Mouse (Mus musculus) granulocyte monocyte progenitor cell, adult 5-6 weeks (primary cell): Measurements from ENCODE around the gene Fblim1. TPM values are rescaled to one million over a fixed set of nuclear protein-coding genes. Genes with fewer than 3 reads are reported as not detected.
A peak's percentile ranks its signal among the peaks of the same experiment; 100 is the strongest.

Source experiments
- ATAC-seq: replicated peaks from 2 replicates; pipeline ENCODE4 v1.8.0; 2016; ENCODE audit warnings: mild to moderate bottlenecking, moderate TSS enrichment, inconsistent platforms; ENCODE audit not compliant: poor library complexity, severe bottlenecking
- total RNA-seq, 2 experiments: library from RNA; stranded (forward) in 1 of 2; stranded (reverse) in 1 of 2; fragments of 200-712, 200-1000 nt in 1 of 2; fragments of >200 nt in 1 of 2; fragmentation: Nextera tagmentation in 1 of 2; gene quantifications; 2 replicates each; pipeline ENCODE4 v1.2.3; 2014 to 2017

Fblim1 gene
- total RNA-seq (2014; fragmentation: Nextera tagmentation) (0.11 and 0.36 TPM in 2 replicates), total RNA-seq (2017) (not detected in 2 replicates)

GRCm38 (mm10) chr4:141605861-141606260, at the start of gene Fblim1:
Gene Fblim1 (minus strand): TSS chr4:141606096.
- no peak; the same call in 1 of the 2 replicates for ATAC-seq

GRCm38 (mm10) chr4:141654509-141654908, 48.6 kb upstream of the Fblim1 start:
- no peak for ATAC-seq

- ATAC-seq: no peak
Observed at GRCm38 (mm10) chr4:141653813-141654212, 47.9 kb upstream of the Fblim1 start.

- peak; percentile 52; the same call in 1 of the 2 replicates for ATAC-seq
Observed at GRCm38 (mm10) chr4:141653044-141653443, 47.1 kb upstream of the Fblim1 start.

- ATAC-seq: no peak
Observed at GRCm38 (mm10) chr4:141651944-141652343, 46.0 kb upstream of the Fblim1 start.

DNA sequence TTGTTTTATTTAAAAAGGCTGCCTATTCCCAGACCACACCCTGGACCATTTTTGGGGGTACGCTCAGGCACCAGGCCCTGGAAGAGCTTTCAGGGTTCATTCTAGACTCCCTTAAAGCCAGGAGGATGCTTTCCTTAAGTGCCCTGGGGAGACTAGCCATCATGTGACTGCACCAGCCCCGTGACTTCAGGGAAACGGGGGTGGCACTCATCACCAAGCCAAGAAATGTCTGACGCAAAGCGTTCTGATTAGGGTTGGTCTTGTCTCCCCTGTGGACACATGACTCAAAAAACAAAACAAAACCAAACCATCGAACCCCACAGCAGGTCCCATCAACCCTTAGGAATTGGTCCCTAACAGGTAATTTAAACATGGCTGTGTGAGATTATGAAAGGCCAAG, 45.4 kb upstream of the Fblim1 start:
- no peak for ATAC-seq

- ATAC-seq: no peak
Observed at GRCm38 (mm10) chr4:141649244-141649643, 43.3 kb upstream of the Fblim1 start.

DNA sequence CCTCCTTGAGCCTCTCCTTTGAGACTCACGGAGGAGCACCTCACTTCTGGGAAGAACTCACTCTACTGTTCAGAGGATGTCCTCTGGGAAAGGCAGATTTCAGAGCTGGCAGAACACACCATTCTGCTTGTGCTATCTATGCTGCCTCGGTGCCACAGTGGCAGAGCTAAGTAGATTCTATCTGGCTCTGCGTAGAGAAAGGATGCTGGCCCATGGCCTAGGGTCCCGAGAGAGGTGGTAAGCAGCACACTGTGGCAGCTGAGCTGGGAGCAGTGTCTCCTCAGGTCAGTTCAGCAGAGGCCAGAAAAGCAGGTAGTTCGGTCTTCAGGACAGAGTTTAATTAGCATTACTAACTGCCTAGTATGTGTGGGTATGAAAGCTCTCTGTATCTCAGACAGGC, 42.4 kb upstream of the Fblim1 start:
- no peak for ATAC-seq

GRCm38 (mm10) chr4:141647187-141647586, 41.3 kb upstream of the Fblim1 start:
- no peak for ATAC-seq

GRCm38 (mm10) chr4:141645988-141646387, 40.1 kb upstream of the Fblim1 start:
- ATAC-seq: peak; percentile 62

DNA sequence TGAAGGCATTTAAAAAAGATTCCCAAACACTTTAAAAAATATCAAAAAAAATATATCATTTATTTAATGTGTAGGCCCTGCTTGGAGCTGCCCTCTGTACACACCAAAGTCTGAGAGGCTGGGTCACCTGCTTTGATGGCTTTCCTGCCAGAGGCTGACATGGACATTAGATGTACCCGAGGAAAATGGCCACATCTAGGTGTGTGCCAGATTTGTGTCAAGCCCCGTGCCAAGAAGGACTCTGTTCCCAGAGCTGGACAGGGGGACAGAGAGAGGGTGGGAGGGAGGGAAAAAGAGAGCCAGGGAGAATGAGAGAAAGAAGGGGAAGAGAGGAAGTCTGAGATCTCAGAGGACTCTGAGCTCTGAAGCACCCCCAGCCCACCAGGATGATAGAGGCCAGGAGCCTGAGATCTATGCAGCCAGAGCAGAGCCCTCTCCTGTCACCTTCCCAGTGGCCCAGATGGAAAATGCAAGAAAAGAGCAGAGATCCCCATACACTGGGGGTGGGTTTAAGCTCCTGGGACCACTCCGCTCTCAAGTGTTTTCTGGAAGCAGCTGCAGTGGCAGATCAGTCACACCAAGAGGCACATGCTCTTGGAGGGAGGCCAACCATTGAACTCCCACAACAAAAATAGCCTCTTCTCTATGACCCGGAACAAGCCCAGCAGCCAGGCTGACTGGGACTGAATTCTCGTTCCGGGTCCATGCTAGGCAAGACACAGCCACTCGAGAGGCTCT, 37.4 kb upstream of the Fblim1 start:
- no peak for ATAC-seq

DNA sequence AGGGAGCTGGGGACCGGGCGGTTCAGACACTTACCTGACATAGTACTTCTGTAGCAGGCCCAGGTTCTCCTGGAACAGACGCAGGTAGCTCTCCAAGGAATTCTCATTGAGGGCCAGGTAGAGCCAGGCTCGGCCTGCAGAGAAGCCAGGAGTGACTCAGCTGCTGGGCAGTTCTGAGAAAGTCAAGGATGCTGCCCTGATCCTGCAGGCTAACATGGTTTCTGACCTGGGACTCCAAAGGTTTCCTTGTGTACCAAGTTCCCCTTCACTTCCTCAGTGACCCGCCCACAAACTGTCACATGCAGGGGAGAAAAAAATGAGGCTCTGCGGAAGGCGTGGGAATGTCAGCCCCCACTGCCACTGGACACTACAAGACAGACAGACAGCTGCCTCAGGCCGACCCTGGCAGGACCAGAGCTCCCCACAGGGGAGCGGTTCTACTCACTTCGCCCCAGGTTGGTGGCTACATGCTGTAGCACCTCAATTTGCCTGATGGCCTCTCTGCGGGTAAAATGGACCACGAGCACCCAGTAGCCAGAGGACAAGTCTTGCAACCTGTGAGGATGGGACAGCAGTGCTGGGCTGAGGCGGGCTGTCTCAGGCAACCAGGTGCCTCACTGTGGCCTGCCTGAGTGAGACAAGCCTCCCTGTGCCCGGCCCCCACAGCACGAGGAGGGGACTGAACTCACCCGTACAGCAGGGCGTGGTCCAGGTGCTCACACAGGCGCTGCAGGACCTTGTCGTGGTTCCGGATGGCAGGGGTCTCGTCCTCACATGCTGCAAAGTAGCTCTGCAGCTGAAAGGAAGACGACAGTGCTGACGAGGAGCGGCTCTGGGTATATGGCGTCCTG, 36.3 kb upstream of the Fblim1 start:
- ATAC-seq: no peak

DNA sequence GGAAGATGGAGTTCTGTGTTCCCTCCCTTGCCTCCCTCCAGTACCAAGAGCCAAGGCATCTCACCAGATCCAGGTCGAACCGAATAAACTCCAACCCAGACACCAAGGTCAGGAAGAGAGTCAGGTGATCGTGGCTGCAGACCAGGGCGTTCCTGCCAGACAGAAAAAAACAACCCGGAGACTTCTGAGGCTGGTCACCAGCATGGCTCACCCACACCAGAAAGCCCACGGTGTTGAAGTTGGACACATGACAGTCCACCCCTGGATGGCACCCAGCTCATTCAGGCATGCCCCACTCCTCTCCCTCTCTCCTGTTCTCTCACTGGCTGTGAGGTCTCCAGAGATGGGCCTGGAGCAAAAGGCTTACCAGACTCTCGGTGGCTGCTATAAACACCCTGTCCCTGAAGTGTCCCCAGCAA, 35.5 kb upstream of the Fblim1 start:
- no peak for ATAC-seq

- ATAC-seq: no peak
Observed at GRCm38 (mm10) chr4:141639474-141639873, 33.6 kb upstream of the Fblim1 start.

- no peak for ATAC-seq
Observed at GRCm38 (mm10) chr4:141636693-141637092, 30.8 kb upstream of the Fblim1 start.

DNA sequence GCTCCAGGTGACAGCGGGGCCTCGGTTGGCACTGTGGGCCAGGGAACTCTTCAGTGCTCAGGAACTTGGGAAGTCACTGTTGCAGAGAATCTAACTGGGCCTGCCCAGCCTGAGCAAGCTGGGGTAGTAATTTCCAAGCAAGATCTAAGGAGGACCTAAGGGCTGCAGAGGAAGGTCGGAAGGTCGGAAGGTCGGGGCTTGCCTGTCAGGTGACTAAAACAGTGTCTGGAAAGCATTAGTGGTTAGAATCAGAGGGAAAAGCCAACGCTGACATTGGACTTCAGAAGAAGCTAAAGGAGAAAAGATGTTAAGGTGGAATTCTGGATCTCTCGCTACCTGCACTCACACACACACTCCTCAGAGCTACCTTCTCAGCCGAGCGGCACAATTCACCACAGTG, 30.1 kb upstream of the Fblim1 start:
- ATAC-seq: no peak

DNA sequence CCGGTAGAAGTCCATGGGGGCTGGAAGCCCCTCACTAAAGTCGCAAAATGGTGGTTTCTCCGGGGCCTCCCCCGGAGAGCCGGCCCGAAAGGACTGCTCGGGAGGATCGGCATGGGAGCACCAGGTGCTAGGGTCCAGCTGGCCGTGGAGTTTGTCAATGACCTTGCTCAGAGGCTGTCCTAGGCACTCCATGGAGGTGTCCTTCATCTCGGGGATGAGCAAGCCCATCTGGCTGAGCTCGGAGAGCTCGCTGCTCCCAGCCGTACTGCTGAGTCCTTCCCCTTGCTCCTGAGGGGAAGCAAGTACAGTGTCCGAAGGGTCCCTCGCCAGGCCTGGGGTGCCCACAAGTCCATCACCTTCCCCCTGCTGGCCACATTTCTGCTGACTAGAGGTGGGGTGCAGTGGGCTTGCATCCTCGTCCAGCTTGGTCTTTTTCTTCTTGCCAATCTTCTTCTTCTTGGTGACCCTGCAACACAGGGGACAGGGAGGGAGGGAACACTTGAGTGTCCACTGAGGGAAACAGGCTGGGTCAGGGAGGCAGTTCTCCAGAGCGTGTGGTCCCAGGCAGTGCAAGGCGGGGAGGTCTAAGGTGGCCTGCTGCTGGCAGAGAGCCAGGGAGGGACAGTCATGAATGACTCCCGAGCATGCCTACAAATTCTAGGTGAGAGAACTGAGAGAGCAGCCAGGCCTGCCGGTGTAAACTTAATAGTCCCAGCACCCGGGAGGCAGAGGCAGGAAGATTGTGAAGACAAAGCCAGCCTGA, 26.4 kb upstream of the Fblim1 start:
- ATAC-seq: no peak

- ATAC-seq: no peak
Observed at GRCm38 (mm10) chr4:141631250-141631649, 25.4 kb upstream of the Fblim1 start.

DNA sequence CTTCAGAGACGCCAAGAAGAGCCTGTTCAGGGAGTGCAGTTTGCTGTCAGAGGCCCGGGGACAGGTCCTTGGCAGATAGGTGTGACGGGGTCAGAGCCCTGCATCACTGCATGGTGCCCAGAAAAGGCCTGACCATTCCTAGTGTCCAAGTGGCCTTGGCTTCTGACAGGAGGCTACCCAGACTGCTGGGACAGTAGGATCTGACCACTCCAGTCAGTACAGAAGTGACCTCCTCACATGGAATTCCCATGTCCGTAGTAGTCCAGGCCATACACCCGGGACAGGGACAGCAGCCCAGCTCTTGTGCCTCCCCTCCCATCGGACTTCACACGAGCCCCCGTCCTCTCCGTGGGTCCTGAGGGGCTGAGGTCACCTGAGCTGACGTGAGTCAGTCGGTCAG, 24.1 kb upstream of the Fblim1 start:
- no peak for ATAC-seq

- ATAC-seq: no peak
Observed at GRCm38 (mm10) chr4:141628661-141629060, 22.8 kb upstream of the Fblim1 start.

DNA sequence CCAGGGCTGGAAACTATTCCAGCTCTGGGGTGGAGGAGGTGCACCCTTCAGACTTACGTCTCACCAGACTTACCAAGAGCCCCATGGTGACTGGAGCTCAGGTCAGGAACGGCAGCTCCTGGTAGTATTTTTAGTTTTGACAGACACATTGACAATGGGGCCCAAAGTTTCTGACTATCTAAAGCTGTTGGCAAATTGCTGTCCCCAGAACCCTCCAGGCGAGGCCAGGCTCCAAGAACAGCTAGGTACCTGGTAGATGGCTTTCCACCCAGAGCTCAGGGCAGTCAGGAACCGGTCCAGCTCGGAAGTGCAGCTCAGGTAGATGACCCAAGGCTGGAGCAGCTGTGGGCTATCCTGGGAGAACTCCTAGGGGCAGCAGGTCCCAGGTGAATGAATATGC, 21.6 kb upstream of the Fblim1 start:
- no peak for ATAC-seq
